Mouse (Mus musculus) adrenal gland, adult 2 months (tissue): ENCODE measurements at regions not wholly inside any gene's neighbourhood (a gene's known extent, or its start where the extent isn't known, plus 50 kb on each side); places are given as distances from the start of the nearest gene placed in this dataset.

ENCODE experiments used
- DNase-seq: peaks from one replicate; pipeline ENCODE4 v3.0.0; 2021

GRCm38 (mm10) chr9:79437636-79438035 lies 281.0 kb downstream of the Col12a1 start:
- no peak for DNase-seq

- no peak for DNase-seq
Measured at GRCm38 (mm10) chr9:79439233-79439960, 279.2 kb downstream of the Col12a1 start.

GRCm38 (mm10) chr9:79455226-79455625 lies 263.4 kb downstream of the Col12a1 start:
- DNase-seq: no peak

- DNase-seq: no peak
Measured at GRCm38 (mm10) chr9:79479118-79479517, 239.5 kb downstream of the Col12a1 start.

- no peak for DNase-seq
Measured at GRCm38 (mm10) chr9:79500253-79500652, 218.4 kb downstream of the Col12a1 start.

GRCm38 (mm10) chr9:79502034-79502433 lies 216.6 kb downstream of the Col12a1 start:
- DNase-seq: no peak

- DNase-seq: no peak
Measured at GRCm38 (mm10) chr9:79516384-79516783, 202.2 kb downstream of the Col12a1 start.

- peak; percentile 58 for DNase-seq
Measured at GRCm38 (mm10) chr9:79517461-79517860, 201.2 kb downstream of the Col12a1 start.

GRCm38 (mm10) chr9:79518640-79519039 lies 200.0 kb downstream of the Col12a1 start:
- DNase-seq: no peak

- DNase-seq: no peak
Measured at GRCm38 (mm10) chr9:79520498-79520897, 198.1 kb downstream of the Col12a1 start.

- DNase-seq: no peak
Measured at GRCm38 (mm10) chr9:79523054-79523453, 195.6 kb downstream of the Col12a1 start.

GRCm38 (mm10) chr9:79525000-79525399 lies 193.6 kb downstream of the Col12a1 start:
- no peak for DNase-seq

- DNase-seq: no peak
Measured at GRCm38 (mm10) chr9:79526390-79526789, 192.2 kb downstream of the Col12a1 start.

- no peak for DNase-seq
Measured at GRCm38 (mm10) chr9:79527331-79527730, 191.3 kb downstream of the Col12a1 start.
